Mouse (Mus musculus): Measurements from ENCODE around the gene Myo16. TPM values are rescaled to one million over a fixed set of nuclear protein-coding genes. Genes with fewer than 3 reads are reported as not detected.

Myo16 gene
- polyA plus RNA-seq, 1 experiment = not detected

- no peaks in the 10 kb centered on the region for H3K36me3 ChIP-seq (ENCODE audit: control insufficient read depth)
- H3K9me3 ChIP-seq (ENCODE audit: control insufficient read depth, low read length) = no peaks in the 10 kb centered on the region
- no peaks in the 10 kb centered on the region for H3K4me1 ChIP-seq (ENCODE audit: control insufficient read depth)
- H3K27me3 ChIP-seq (ENCODE audit: control insufficient read depth) = no peaks in the 10 kb centered on the region
- no peak overlapping the region for H3K4me3 ChIP-seq (replicated peaks)
- TF ChIP-seq GATA1 (IDR thresholded peaks at IDR 0.05; ENCODE audit: low read length) = no peak
- no peak for TF ChIP-seq TAL1 (IDR thresholded peaks at IDR 0.05; ENCODE audit: low read length)
These were observed 20.6 kb downstream of the Myo16 start for GRCm38 (mm10) chr8:10174201-10174840.

GRCm38 (mm10) chr8:10174841-10175680 is 21.4 kb downstream of the Myo16 start:
- Histone ChIP-seq H3K27me3 (ENCODE audit: control insufficient read depth) (no peaks in the 10 kb centered on the region), H3K4me3 (replicated peaks) (no peak overlapping the region), H3K4me1 (ENCODE audit: control insufficient read depth) (no peaks in the 10 kb centered on the region), H3K36me3 (ENCODE audit: control insufficient read depth) (no peaks in the 10 kb centered on the region), H3K9me3 (ENCODE audit: control insufficient read depth, low read length) (no peaks in the 10 kb centered on the region)
- no peak for TF ChIP-seq GATA1 (IDR thresholded peaks at IDR 0.05; ENCODE audit: low read length)

GRCm38 (mm10) chr8:10175976-10176375 is 22.3 kb downstream of the Myo16 start:
- TF ChIP-seq GATA1 (IDR thresholded peaks at IDR 0.05; ENCODE audit: low read length) (no peak), TAL1 (IDR thresholded peaks at IDR 0.05; ENCODE audit: low read length) (no peak)
- Histone ChIP-seq H3K9me3 (ENCODE audit: control insufficient read depth, low read length) (no peaks in the 10 kb centered on the region), H3K27me3 (ENCODE audit: control insufficient read depth) (no peaks in the 10 kb centered on the region)

DNA sequence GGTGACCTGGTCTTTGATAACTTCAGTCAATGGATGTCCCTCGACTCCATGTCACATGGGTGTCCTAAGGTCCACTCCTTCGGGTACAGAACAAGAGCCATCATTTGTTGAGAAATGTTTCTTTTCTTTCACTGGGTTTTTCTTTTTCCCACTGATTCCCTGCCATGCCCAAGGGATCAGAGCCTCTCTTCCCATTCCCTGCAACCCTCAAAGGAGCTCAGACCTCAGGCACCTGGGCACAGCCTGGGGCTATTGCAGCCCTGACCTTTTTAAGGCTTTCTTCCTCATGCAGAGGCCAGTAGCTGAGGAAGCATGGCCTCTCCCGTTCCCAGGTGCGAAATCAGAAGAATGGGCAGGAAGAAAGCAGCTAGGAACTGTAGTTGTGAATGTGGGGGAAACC is 23.4 kb downstream of the Myo16 start:
- Histone ChIP-seq H3K4me1 (ENCODE audit: control insufficient read depth) (no peaks in the 10 kb centered on the region), H3K27me3 (ENCODE audit: control insufficient read depth) (no peaks in the 10 kb centered on the region), H3K4me3 (replicated peaks) (no peak overlapping the region), H3K9me3 (ENCODE audit: control insufficient read depth, low read length) (no peaks in the 10 kb centered on the region), H3K36me3 (ENCODE audit: control insufficient read depth) (no peaks in the 10 kb centered on the region)
- TF ChIP-seq TAL1 (IDR thresholded peaks at IDR 0.05; ENCODE audit: low read length) (no peak), GATA1 (IDR thresholded peaks at IDR 0.05; ENCODE audit: low read length) (no peak)

More at GRCm38 (mm10) chr8:10175976-10176375, 22.3 kb downstream of the Myo16 start:
- no peaks in the 10 kb centered on the region for H3K36me3 ChIP-seq (ENCODE audit: control insufficient read depth)
- H3K4me1 ChIP-seq (ENCODE audit: control insufficient read depth) = no peaks in the 10 kb centered on the region
- no peak overlapping the region for H3K4me3 ChIP-seq (replicated peaks)

GRCm38 (mm10) chr8:10178986-10179385 is 25.3 kb downstream of the Myo16 start:
- TF ChIP-seq TAL1 (IDR thresholded peaks at IDR 0.05; ENCODE audit: low read length) = no peak
- no peak for TF ChIP-seq GATA1 (IDR thresholded peaks at IDR 0.05; ENCODE audit: low read length)
- Histone ChIP-seq H3K4me3 (replicated peaks) (no peak overlapping the region), H3K36me3 (ENCODE audit: control insufficient read depth) (no peaks in the 10 kb centered on the region), H3K27me3 (ENCODE audit: control insufficient read depth) (no peaks in the 10 kb centered on the region), H3K9me3 (ENCODE audit: control insufficient read depth, low read length) (peaks cover 1% of the 10 kb centered on the region; the same call in 1 of the 2 replicates), H3K4me1 (ENCODE audit: control insufficient read depth) (no peaks in the 10 kb centered on the region)

DNA sequence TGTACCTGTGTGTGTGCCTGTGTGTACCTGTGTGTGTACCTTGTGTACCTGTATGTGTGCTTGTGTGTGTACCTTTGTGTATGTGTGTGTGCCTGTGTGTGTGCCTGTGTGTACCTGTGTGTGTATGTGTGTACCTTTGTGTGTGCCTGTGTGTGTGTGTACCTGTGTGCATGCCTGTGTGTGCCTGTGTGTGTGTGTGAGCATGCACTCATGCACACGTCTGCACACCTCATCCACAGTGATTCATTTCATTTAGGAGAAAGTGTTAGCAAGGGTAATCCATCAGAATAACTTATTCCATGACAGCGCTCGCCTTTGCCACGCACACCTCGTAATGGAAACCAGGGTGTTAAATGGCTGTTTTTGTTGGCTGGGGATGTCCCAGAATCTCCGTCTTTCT is 36.9 kb downstream of the Myo16 start:
- no peak overlapping the region for H3K4me3 ChIP-seq (replicated peaks)
- H3K4me1 ChIP-seq (ENCODE audit: control insufficient read depth) = no peaks in the 10 kb centered on the region
- H3K9me3 ChIP-seq (ENCODE audit: control insufficient read depth, low read length) = peaks cover 12% of the 10 kb centered on the region
- H3K36me3 ChIP-seq (ENCODE audit: control insufficient read depth) = no peaks in the 10 kb centered on the region
- TF ChIP-seq GATA1 (IDR thresholded peaks at IDR 0.05; ENCODE audit: low read length) = no peak
- no peak for TF ChIP-seq TAL1 (IDR thresholded peaks at IDR 0.05; ENCODE audit: low read length)
- H3K27me3 ChIP-seq (ENCODE audit: control insufficient read depth) = no peaks in the 10 kb centered on the region; the same call in 1 of the 2 replicates

DNA sequence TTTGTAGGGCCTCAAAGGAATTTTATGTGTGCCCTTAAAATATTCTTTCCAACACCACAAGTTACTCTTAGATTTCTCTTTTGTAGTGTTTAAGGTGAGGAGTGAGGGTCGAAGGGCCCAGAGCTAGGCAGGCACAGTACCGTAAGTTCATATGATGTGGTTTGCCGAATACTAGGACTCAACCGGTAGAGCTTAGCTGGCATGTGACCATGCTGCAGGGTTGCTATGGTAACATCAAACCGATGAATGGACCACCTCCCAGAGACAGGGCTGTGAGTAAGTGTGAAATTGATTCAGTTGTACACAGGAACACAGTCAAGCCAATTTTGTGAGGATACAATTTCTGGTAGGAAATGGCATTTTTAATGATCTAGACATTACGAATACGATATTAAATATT is 44.5 kb downstream of the Myo16 start:
- Histone ChIP-seq H3K4me3 (replicated peaks) (no peak overlapping the region), H3K36me3 (ENCODE audit: control insufficient read depth) (no peaks in the 10 kb centered on the region), H3K9me3 (ENCODE audit: control insufficient read depth, low read length) (0 out of 2 replicates have a peak, but pooled peaks cover 2% of the 10 kb centered on the region), H3K27me3 (ENCODE audit: control insufficient read depth) (no peaks in the 10 kb centered on the region), H3K4me1 (ENCODE audit: control insufficient read depth) (no peaks in the 10 kb centered on the region)
- TF ChIP-seq TAL1 (IDR thresholded peaks at IDR 0.05; ENCODE audit: low read length) (no peak), GATA1 (IDR thresholded peaks at IDR 0.05; ENCODE audit: low read length) (no peak)

DNA sequence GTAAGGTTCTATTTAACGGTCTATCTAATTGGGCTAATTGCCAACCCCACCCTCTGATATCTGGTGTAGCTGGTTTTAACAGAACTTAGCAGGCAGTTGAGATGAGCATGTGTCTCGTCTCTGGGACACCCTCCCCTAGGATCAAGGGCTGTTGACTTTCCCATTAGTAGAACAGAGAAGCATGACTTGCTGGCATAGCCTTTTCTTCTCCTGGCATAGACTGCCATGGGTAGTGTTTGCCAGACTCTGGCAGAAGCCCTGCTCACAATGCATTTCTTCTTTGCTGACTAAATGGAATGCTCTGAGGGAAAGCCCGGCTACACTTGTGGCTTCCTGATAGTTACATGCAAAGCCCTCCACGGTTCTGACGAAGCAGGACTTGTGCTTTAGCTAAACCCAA is 45.6 kb downstream of the Myo16 start:
- Histone ChIP-seq H3K9me3 (ENCODE audit: control insufficient read depth, low read length) (0 out of 2 replicates have a peak, but pooled peaks cover 2% of the 10 kb centered on the region), H3K4me1 (ENCODE audit: control insufficient read depth) (no peaks in the 10 kb centered on the region), H3K36me3 (ENCODE audit: control insufficient read depth) (no peaks in the 10 kb centered on the region), H3K27me3 (ENCODE audit: control insufficient read depth) (no peaks in the 10 kb centered on the region), H3K4me3 (replicated peaks) (no peak overlapping the region)
- no peak for TF ChIP-seq TAL1 (IDR thresholded peaks at IDR 0.05; ENCODE audit: low read length)
- TF ChIP-seq GATA1 (IDR thresholded peaks at IDR 0.05; ENCODE audit: low read length) = no peak

GRCm38 (mm10) chr8:10200042-10200441 is 46.3 kb downstream of the Myo16 start:
- H3K4me1 ChIP-seq (ENCODE audit: control insufficient read depth) = no peaks in the 10 kb centered on the region
- TF ChIP-seq GATA1 (IDR thresholded peaks at IDR 0.05; ENCODE audit: low read length) (no peak), TAL1 (IDR thresholded peaks at IDR 0.05; ENCODE audit: low read length) (no peak)
- no peaks in the 10 kb centered on the region for H3K36me3 ChIP-seq (ENCODE audit: control insufficient read depth)
- H3K9me3 ChIP-seq (ENCODE audit: control insufficient read depth, low read length) = 0 out of 2 replicates have a peak, but pooled peaks cover 2% of the 10 kb centered on the region
- H3K4me3 ChIP-seq (replicated peaks) = no peak overlapping the region
- H3K27me3 ChIP-seq (ENCODE audit: control insufficient read depth) = no peaks in the 10 kb centered on the region

Measured in erythroblast, embryonic 14.5 days (primary cell).